Mouse (Mus musculus) C2C12 (cell line): ENCODE results near the gene Cnot8.

Source experiments
- CEBPB ChIP-seq: IDR thresholded peaks from one replicate; pipeline ENCODE4 v1.6.1; 2011; ENCODE audit warnings: low read depth, mild to moderate bottlenecking, control low read depth, moderate library complexity
- MYOD1 ChIP-seq: IDR thresholded peaks from one replicate; pipeline ENCODE4 v1.6.1; 2011; ENCODE audit warnings: low read depth; ENCODE audit not compliant: control insufficient read depth, insufficient read length

GRCm38 (mm10) chr11:58138821-58139220 lies 34.9 kb downstream of the Cnot8 start:
- TF ChIP-seq CEBPB (no peak), MYOD1 (no peak)
